Mouse (Mus musculus): Measurements from ENCODE around the gene Usp16.

Usp16 gene

DNA sequence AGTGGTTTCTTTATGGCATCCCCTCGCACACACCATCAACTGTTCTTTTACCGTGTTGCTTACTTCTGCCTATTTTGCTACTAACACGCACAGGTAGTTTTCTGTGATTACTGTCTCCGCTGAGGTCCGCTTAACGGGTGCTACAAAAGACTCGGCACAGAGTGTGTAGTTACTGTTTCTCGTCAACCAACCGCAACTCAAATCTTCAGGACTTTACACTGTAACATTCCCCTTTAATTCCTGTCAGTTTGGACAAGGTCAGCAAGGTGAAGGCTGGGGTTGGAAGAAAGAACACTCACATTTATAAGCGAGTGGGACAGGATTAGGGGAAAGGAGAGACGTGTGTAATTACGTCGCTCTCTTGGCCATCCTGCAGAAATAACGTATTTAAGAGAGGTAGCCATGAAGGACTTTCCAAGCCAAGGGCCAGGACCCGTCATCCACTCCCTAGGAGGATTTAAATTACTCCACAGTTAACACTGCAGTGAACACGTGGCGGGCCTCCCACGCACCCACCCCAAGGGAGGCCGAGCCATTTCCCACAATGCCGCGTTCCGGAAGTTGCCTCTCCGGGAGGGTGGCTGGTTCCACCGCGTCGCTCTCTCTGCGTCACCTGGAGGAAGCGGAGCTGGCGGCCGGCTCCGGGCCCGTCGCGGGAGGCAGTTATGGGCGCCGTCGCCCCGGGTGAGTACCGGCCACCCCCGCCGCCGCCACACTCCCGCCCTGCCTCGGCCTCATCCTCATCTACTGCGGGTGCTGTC, at the start of gene Usp16:
Gene Usp16, plus strand, starts transcription at position 285 of the 761 bp plus-strand sequence.
- in situ Hi-C loops (cut with MboI, MseI): no loop called here

DNA sequence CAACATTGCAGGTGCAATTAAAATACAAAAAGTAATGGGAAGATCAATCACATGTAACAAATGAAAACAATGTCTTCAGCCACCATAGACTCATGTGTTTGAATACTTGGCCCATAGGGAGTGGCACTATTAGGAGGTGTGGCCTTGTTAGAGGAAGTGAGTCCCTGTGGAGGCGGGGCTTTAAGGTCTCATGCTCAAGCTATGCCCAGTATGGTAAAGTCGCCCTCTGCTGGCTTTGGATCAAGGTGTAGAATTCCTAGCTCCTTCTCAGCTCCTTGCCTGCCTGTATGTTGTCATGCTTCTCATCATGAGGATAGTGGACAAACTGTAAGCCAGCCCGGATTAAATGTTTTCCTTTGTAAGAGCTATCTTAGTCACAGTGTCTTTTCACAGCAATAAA, 49.5 kb upstream of the Usp16 start:
- in situ Hi-C loops (cut with MboI, MseI): loop anchor here (5.0 to 25.0 kb wide), 2 partner anchors 82 to 1593 kb away; partner anchors contain the start of gene Adamts1

DNA sequence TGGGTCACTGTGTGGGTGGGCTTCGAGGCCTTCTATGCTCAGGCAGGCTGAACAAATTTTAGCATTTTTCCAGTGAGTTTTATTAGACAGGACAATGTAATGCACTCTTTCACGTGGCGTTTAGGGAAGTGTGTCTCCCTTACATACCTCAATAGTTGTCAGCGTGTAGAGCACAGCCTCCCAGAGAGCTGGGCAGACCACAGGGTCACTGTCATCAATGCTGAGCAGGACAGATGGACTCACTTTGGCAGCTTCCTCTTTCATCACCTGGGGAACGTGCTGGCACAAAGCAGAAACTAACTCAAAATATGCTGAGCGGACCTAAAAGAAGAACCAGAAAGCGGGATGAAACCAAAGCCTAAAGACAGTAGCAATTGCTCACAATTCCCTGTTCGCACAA, 33.8 kb upstream of the Usp16 start:
- in situ Hi-C loops (cut with MboI, MseI): loop anchor here (5.0 to 25.0 kb wide), 2 partner anchors 47 to 1608 kb away; partner anchors contain the start of gene Adamts1

DNA sequence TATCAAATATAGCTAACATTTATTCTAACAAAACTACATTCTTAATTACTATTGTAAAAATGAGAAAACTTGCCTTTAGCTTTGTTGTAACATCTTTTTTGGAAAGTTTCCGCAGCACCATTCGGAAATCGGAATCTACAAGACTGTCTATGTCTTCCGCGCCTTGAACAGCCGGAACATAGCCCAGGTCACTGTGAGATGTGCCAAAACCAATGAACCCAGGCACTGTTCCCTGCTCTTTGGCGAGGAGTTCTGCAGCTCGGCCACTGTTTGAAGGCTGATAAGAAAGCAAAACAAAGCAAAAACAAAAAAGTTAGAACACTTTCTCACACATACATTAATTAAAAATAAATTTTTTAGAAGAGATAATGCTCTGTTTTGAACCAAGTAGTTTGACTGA, 27.0 kb upstream of the Usp16 start:
- in situ Hi-C loops (cut with MboI, MseI): no loop called here

DNA sequence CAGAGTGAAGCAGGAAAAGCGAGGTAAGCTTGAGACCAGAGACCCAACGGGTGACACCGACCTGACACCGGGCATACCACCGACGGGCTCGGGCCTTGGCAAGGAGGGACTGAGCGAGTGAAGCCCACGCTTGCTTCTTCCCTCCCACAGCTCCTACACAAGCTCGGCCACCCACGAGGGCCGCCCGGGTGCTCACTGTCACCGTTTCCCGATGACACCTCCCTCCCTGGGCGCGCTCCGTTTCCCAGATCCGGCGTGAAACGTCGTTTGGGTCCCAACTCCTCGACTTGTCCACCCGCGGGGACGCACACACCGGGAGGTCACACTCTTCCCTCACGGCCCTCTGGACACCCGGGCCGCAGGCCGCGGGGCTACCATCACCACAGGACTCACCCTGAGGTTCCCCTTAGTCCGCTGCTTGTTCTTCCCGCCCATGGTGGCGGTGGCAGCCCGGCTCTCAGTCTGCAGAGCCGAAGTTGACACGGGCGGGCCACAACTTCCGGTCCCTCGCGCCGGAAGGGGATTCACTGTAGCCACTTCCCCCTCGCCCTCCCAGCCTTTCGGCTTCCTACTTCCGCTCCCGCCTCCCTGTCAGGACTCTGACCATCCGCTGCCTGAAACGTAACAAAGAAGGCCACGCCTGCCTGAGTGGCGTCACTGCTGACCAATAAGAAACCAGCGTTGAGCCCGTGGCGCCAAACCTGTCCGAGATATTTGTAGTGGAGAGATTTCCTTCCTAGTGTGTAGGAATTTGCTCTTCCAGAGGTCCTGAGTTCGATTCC, 22.3 kb upstream of the Usp16 start, which contains the start of gene Ltn1:
Gene Ltn1, minus strand, starts transcription at position 580 of the 782 bp plus-strand sequence.
- in situ Hi-C loops (cut with MboI, MseI): no loop called here

DNA sequence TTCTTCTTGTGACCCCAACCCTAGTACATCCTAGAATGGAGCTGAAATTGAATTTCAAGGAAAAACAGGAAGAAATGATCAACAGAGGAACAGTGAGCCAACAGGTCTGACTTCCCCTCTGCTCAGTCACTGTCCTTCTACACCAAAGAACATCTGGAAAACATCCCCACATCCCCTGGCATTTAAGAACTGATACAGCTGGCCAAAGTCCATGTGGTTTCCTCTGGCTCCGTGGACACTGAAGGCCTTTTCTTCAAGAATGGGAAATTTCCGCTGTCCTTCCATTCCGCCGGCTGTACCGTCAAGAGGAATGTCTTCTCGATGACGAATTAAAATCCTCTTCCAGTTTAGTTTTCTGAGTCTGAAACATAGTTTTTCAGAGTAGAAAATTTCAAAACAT, 20.2 kb upstream of the Usp16 start:
- in situ Hi-C loops (cut with MboI, MseI): no loop called here

DNA sequence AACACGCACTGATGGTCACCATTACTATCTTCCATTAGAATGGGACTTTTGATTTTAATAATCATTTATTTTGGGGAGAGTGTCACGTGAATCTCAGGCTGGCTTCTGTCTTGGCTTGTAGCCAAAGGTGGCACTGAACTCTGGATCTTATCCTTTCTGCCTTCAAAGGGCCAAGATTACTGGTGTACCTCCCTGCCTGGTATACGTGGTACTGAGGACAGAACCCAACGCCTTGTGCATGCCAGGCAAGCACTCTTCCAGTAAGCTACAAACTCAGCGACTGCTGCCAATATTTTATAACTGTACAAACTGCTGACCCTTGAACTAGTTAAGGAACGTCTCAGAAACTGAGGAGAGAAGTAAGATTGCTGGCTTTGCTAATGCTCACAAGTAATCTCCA, 19.6 kb upstream of the Usp16 start:
- in situ Hi-C loops (cut with MboI, MseI): loop anchor here (5.0 kb wide), 1 partner anchor 83 kb away; the partner anchor contains the start of gene N6amt1

DNA sequence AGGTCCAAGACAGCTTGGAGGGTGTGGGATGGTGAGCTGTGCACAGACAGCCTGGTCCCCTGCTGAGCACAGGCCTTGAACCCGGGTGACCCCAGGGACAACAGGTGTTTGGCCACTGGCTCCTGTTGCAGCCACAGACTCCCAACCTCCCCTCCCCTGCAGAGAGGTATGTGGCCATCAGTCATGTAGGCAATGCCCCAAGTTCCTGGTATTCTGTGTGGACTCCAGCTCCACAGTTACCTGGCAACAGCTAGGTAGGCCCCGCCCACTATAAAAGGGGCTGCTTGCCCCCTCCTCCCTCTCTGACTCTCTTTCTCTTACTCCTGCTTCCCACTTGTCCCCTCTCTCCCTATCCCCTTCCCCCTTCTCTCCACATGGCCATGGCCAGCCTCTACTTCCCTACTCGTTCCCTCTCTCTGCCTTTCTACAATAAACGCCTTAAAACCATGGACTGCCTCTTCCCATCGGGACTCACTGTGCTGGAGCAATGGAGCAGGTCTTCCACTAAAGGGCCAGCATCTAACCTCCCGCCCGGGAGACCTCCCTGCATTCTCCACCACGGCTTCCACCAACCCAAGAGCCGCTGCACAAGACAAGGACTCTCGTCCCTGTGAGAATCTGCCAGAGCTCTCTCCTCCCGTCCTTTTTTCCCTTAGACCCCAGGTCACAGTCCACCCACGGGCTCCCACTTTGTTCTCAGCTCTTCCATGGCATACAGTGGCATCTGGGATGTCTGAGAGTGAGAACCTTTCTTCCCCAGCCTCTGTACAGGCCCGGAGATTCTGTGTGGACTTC, 18.9 kb upstream of the Usp16 start:
- in situ Hi-C loops (cut with MboI, MseI): loop anchor here (5.0 kb wide), 1 partner anchor 83 kb away; the partner anchor contains the start of gene N6amt1

DNA sequence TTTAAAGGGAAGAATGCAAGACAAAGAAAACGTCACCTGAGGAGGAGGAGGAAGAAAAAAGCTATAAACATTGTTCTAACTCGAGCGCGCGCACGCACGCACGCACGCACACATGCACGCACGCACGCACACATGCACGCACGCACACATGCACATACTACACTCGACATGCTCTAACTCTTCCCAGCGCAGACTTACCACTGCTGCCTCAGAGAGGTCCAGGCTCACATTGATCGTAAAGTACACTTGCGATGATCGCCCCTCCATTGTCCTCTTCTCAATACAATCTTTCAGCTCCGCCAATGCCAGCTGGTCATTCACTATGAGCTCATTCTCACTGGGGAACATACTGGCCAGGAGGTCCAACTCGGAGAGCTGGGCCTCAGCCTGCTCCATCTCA, 17.4 kb upstream of the Usp16 start:
- in situ Hi-C loops (cut with MboI, MseI): loop anchor here (5.0 kb wide), 1 partner anchor 85 kb away; the partner anchor contains the start of gene N6amt1

DNA sequence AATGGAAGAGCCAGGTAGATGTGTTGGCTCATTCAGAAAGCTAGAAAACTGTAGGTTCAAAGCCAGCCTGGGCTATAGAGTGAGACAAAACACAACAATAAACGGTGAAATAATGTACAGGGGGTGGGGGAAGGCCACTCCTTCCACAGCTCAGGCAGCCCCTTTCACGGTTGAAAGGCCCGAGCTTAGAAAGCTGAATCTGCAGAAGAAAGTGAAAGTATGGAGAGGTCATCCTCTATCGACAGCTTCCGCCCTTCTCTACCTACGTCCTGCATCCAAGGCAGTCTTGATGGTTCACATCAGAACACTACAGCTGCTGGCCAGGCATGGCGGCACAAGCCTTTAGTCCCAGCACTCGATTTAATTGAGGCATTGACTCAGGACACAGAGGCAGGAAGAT, 15.8 kb upstream of the Usp16 start:
- in situ Hi-C loops (cut with MboI, MseI): loop anchor here (5.0 kb wide), 1 partner anchor 86 kb away; the partner anchor contains the start of gene N6amt1

DNA sequence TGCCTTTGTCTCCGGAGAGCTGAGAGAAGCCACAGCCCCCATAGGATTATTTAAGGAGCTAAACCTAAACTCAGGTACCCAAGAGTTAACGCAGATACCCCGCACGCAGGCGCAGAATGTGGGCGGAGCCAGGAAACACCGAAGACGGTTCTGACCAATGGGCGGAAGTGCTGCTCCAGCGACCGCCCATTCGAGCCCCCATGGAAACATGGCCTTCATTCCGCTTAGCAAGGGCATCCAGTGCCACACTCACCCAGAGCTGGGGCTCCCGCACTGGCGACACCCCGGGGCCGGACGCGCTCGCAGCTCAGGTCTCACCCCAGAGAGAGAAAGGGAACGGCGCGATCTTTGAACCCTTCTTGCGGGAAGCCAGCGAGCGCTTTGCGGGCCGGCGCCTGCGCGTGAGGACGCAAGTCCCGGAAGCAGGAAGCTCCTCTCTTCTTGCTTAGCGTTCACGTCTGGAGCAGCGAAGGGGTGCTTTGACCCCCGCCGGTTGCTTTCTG, 14.3 kb upstream of the Usp16 start, which contains the start of gene Rwdd2b:
Gene Rwdd2b, minus strand, starts transcription at position 390 of the 503 bp plus-strand sequence.
- in situ Hi-C loops (cut with MboI, MseI): no loop called here

DNA sequence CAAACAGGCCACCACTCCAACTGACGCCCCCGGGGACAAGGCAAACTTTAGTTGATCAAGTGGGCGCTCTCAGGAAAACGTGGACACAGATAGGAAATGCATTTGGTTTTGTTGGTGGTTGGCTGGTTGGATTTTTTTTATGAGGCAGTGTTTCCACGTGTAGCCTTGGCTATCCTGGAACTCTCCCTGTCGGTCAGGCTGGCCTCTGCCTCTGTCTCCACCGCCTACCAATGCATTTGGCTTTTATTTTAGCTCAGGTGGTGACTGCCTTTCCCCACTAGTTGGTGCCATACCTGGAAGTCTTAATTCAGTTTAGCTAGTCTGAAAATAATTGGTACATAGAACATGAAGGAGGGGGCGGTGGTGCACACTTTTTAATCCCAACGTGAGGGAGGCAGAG, 13.4 kb upstream of the Usp16 start:
- in situ Hi-C loops (cut with MboI, MseI): no loop called here

DNA sequence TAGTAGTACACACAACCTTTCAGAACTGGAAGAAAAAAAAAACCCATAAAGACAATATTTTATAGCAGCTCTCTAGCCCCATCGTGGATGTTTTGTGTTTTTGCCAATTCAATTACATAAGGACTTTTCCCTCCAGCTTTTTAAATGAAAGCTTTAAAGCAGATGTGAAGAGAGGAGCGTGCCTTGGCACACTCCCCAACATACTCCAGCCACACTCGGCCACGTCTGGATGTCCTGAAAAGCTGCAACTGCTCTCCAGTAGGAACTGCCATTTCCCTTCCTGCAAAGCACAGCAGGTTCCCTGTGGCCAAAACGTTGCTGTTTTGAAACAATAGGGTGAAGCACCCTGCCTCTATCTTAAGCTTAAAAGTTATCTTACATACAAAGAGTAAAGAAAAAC, 12.2 kb upstream of the Usp16 start:
- in situ Hi-C loops (cut with MboI, MseI): no loop called here

DNA sequence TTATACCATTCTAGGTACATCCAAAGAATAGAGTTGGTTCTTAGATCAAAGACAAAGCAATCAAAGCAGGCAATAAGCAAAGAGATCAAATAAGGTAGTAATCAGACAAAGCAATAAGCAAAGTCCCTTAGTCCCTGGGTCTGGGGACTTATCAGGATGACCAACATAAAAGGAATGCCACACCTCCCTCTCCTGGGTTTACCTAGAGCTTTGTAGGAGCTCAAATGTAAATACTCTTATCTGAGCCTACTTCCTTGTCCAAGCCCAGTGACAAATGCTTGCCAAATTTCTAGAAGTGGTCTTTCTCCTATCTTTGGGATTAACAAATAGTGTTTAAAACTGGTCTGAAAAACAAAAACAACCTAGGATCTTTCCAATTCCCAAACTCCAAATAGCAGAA, 11.3 kb upstream of the Usp16 start:
- in situ Hi-C loops (cut with MboI, MseI): no loop called here

DNA sequence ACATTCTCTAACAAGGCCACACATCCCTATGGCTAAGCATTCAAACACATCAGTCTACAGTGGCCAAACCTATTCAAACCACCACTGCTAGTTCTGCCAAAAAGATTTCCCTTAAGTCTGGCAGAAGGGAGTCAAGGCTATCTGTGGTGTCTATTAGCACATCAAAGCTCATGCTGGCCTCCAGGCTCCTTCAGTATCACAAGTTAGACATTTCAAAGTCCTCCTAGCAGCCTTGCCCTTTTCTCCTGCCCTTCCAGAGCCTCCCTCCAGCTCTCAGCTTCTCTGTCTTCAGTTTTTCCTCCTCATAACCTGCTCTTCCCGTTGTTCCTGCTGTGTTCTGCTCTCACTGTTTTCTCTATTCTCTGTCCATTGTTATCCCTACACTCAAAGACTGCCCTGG, 10.4 kb upstream of the Usp16 start:
- in situ Hi-C loops (cut with MboI, MseI): no loop called here

DNA sequence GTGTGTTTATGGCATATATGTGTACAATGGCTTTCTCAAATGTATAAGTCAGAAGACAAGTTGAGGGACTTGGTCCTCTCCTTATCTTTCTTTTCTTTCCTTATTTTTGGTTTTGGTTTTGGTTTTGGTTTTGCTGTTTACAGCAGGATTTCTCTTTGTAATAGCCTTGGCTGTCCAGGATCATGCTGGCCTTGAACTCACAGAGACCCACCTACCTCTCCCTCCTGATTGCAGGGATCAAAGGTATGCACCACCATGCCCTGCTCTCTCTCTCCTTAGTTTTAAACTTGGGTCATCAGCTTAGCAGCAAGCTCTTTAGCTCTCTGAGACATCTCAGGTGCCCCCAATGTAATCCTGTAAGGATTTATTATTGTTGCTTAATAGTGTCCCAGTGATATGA, 9.4 kb upstream of the Usp16 start:
- in situ Hi-C loops (cut with MboI, MseI): no loop called here

DNA sequence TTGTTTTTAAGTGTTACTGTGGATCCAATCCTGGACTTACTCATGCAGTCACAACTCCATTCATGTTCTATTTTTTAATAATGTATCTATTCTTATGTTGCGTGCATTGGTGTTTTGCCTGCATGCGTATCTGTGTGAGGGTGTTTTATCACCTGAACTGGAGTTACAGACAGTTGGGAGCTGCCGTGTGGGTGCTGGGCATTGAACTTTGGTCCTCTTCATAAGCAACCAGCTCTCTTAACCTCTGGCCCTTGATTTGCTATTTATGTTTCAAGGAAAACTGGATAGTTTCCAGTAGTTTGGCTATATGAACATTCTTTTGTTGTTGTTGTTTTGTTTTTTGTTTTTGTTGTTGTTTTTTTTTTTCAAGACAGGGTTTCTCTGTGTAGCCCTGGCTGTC, 9.0 kb upstream of the Usp16 start:
- in situ Hi-C loops (cut with MboI, MseI): no loop called here

DNA sequence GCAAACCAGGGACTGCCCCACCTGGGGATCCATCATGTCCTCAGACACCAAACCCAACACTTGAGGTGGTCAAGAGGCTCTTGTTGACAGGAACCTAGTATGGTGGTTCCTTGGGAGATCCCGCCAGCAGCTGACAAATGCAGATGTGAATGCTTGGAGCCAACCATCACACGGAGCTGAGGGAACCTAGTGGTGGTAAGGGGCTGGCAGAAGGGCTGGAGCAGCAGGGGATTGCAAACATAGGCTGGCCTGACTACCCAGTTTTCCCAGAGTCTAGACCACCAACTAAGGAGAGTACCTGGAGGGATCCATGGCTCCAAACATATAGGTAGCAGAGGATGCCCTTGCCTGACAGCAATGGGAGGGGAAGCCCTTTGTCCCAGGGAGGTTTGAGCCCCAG, 1.3 kb upstream of the Usp16 start:
- in situ Hi-C loops (cut with MboI, MseI): no loop called here

DNA sequence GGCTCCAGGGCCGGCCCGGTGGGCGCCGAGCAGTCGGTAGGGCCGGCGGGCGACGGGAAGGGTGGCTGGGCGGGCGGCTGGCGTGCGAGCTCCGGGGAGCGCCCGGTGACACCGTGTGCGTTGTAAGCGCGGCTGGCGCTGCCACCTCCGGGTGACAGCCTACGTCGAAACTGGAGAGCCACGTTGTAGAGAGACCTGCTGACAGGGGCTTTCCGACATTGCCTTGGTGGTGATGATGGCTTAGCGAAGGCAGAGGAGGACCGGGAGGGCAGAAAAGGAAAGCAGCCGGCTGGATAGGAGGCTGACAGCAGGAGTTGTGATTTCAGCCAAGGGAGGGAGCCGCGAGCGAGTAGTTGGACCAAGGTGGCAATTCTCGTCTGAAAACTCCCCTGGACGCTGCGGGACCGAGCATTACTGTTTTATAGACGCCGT, 693 bp downstream of the Usp16 start:
- in situ Hi-C loops (cut with MboI, MseI): no loop called here

DNA sequence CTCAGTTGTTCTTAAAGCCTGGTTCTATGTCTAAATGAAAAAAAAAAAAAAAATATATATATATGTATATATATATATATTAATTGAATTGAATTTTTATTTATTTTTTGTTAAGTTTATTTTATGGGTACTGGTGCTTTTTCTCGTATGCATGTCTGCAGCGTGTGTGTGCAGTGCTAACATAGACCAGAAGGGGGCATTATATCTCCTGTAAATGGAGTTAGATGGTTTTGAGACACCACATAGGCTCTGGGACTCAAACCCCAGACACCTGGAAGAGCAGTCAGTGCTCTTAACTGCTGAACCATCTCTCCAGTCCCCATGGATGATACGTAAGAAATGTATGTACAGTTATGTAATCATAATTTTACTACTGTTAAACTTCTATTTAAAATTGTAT, 4.2 kb downstream of the Usp16 start:
- in situ Hi-C loops (cut with MboI, MseI): no loop called here

DNA sequence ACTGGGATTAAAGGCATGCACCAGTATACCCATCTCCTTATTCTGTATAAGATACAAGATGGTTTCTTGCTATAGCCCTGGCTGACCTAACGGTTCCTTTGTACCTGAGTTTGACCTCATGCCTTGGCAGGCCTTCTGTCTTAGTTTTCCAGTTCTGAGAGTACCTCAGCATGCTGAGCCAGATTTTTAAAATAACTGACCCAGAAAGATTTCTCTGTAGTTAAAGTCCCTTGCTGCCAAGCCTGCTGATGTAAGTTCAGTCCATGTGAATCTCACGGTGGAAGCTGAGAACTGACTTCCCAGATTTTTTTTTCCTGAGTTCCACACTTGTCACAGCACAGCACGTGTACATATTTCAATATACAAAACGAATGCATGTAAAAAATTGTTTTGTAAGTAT, 16.1 kb downstream of the Usp16 start:
- in situ Hi-C loops (cut with MboI, MseI): no loop called here
